Mouse (Mus musculus): ENCODE measurements around the gene Slc36a4. TPM values are rescaled to one million over a fixed set of nuclear protein-coding genes. Genes with fewer than 3 reads are reported as not detected.

The Slc36a4 gene
- polyA plus RNA-seq, 1 experiment from 2014 or later, result 17.8 TPM

DNA sequence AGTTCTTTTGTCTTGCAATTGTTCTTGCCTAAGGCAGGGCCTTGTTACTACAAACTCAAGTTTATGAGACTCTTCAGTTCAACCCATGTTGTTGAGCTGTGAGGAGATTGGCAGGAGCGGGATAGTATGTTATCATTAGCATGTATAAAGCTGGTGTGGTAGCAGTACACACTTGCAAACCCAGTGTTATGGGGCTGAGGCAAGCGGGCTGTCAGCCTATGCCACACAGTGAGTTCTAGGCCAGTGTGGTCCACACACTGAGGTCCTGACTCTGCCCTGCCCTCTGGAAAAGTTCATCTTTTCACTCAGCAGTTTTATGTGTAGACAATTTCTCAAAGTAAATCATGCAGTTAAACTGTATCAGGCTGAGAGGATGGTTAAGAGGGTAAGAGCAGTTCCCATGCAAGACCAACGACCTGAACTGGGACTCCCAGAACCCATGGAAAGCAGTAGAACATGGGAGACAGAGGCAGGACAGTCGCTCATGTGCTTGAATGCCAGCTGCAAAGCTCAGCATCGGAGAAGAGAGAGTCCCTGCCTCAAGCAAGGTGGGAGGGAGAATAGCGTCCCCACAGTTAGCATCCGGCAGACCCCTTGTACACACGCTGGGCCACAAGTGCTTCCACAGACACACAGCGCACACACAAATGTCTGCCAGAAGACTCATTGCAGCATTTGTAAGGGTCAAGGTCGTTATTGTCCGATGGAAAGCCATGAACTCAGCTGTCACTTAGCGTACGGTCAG is 1.5 kb downstream of the Slc36a4 start:
- WGBS, result 90% methylated on average over 13 of the region's 13 CpGs
- peak; percentile 21 for DNase-seq (ENCODE audit: low spot score)
- Histone ChIP-seq H3K9me3 (replicated peaks) (no peaks in the 10 kb centered on the region), H3K27me3 (ENCODE audit: low read depth, poor library complexity, severe bottlenecking) (peaks cover 7% of the 10 kb centered on the region; the same call in 1 of the 2 replicates), H3K4me1 (peaks cover 23% of the 10 kb centered on the region), H3K4me3 (peak overlapping the region; percentile 87), H3K27ac (no peak overlapping the region), H3K36me3 (no peaks in the 10 kb centered on the region)

DNA sequence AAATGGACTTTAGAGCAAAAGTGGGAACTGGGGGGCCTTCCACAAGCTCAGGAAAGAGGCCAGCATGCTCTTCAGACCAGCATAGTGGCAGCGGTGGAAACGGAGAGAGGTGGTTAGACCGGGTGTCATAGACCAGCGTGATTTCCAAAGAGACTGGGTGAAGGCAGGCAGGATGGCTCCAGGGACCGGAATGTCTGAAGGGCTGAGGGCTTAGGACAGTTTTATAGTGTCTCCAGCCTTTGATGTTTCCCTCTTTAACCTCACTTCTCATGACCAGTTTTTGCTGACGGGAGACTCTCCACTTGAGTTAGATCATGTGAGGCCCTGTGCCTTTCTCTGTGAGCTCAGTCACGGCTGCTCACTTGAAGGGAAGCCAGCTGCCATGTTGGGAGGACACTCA is 2.1 kb downstream of the Slc36a4 start:
- H3K4me1 ChIP-seq, result peaks cover 23% of the 10 kb centered on the region
- H3K36me3 ChIP-seq, result no peaks in the 10 kb centered on the region
- H3K27me3 ChIP-seq (ENCODE audit: low read depth, poor library complexity, severe bottlenecking), result peaks cover 7% of the 10 kb centered on the region; the same call in 1 of the 2 replicates
- H3K27ac ChIP-seq, result no peak overlapping the region
- no peak overlapping the region for H3K4me3 ChIP-seq
- 81% methylated on average over 7 of the region's 7 CpGs for WGBS
- DNase-seq (ENCODE audit: low spot score), result peak; percentile 23
- no peaks in the 10 kb centered on the region for H3K9me3 ChIP-seq (replicated peaks)

- DNase-seq (ENCODE audit: low spot score), result no peak
- Histone ChIP-seq H3K4me3 (no peak overlapping the region), H3K27ac (no peak overlapping the region), H3K9me3 (replicated peaks) (no peaks in the 10 kb centered on the region), H3K4me1 (peaks cover 18% of the 10 kb centered on the region), H3K36me3 (peaks cover 3% of the 10 kb centered on the region; the same call in 1 of the 2 replicates), H3K27me3 (ENCODE audit: low read depth, poor library complexity, severe bottlenecking) (no peaks in the 10 kb centered on the region)
- 86% methylated on average over 4 of the region's 4 CpGs for WGBS
These were observed 5.3 kb downstream of the Slc36a4 start for GRCm38 (mm10) chr9:15714792-15715191.

GRCm38 (mm10) chr9:15715193-15715989 is 5.9 kb downstream of the Slc36a4 start:
- DNase-seq (ENCODE audit: low spot score), result no peak
- Histone ChIP-seq H3K9me3 (replicated peaks) (no peaks in the 10 kb centered on the region), H3K36me3 (peaks cover 5% of the 10 kb centered on the region; the same call in 1 of the 2 replicates), H3K4me3 (no peak overlapping the region), H3K27ac (no peak overlapping the region), H3K27me3 (ENCODE audit: low read depth, poor library complexity, severe bottlenecking) (no peaks in the 10 kb centered on the region), H3K4me1 (peaks cover 15% of the 10 kb centered on the region)
- 86% methylated on average over 11 of the region's 11 CpGs for WGBS

DNA sequence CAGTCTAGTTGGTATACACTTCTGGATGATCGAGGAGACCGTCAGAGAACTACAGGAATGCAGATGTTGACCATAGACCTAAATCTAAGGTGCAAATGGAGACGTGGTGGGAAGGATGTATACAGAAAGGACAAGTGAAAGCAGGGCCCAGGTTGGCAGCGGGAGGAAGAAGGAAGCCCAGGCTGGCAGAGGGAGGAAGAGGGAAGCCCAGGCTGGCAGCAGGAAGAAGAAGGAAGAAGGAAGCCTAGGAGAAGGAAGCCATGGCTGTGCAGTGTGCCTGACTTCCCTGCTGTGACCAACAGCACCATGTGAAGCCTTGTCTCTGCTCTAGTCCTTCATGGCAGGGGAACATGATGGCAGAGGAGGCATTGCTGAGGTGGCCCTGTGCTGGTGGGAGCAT is 7.8 kb downstream of the Slc36a4 start:
- Histone ChIP-seq H3K4me1 (no peaks in the 10 kb centered on the region; the same call in 1 of the 2 replicates), H3K36me3 (peaks cover 14% of the 10 kb centered on the region), H3K9me3 (replicated peaks) (no peaks in the 10 kb centered on the region), H3K27me3 (ENCODE audit: low read depth, poor library complexity, severe bottlenecking) (no peaks in the 10 kb centered on the region), H3K4me3 (no peak overlapping the region), H3K27ac (no peak overlapping the region)
- DNase-seq (ENCODE audit: low spot score), result no peak
- 90% methylated on average over 4 of the region's 4 CpGs for WGBS

DNA sequence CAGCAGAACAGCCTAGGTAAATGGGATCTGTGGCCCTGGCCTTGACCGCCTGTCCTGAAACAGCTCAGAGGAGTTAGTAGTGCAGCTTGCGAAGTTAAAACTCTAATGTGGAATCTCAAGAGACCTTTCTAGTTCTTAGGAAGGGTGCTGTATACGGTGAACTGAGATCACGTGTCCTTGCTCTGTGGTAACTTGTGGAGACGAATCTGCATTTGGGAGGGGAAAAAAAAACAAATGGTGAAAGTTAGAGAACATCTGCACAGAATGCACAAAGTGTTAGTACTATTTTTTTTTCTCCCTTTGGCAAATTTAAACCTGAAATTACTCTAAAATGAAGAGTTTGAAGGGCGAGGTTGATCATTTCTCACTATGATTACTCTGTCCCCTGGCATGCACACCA is 8.8 kb downstream of the Slc36a4 start:
- WGBS, result 90% methylated on average over 6 of the region's 6 CpGs
- DNase-seq (ENCODE audit: low spot score), result no peak
- H3K4me1 ChIP-seq, result no peaks in the 10 kb centered on the region
- no peak overlapping the region for H3K27ac ChIP-seq
- no peak overlapping the region for H3K4me3 ChIP-seq
- H3K9me3 ChIP-seq (replicated peaks), result no peaks in the 10 kb centered on the region
- H3K36me3 ChIP-seq, result peaks cover 23% of the 10 kb centered on the region
- no peaks in the 10 kb centered on the region for H3K27me3 ChIP-seq (ENCODE audit: low read depth, poor library complexity, severe bottlenecking)

GRCm38 (mm10) chr9:15719594-15719993 is 10.1 kb downstream of the Slc36a4 start:
- DNase-seq (ENCODE audit: low spot score), result no peak
- no peaks in the 10 kb centered on the region for H3K9me3 ChIP-seq (replicated peaks)
- 86% methylated on average over 14 of the region's 14 CpGs for WGBS
- no peak overlapping the region for H3K4me3 ChIP-seq
- H3K4me1 ChIP-seq, result no peaks in the 10 kb centered on the region
- H3K27ac ChIP-seq, result no peak overlapping the region
- peaks cover 36% of the 10 kb centered on the region for H3K36me3 ChIP-seq
- no peaks in the 10 kb centered on the region for H3K27me3 ChIP-seq (ENCODE audit: low read depth, poor library complexity, severe bottlenecking)

- DNase-seq (ENCODE audit: low spot score), result no peak
These were observed 11.0 kb downstream of the Slc36a4 start for GRCm38 (mm10) chr9:15720556-15720955.

DNA sequence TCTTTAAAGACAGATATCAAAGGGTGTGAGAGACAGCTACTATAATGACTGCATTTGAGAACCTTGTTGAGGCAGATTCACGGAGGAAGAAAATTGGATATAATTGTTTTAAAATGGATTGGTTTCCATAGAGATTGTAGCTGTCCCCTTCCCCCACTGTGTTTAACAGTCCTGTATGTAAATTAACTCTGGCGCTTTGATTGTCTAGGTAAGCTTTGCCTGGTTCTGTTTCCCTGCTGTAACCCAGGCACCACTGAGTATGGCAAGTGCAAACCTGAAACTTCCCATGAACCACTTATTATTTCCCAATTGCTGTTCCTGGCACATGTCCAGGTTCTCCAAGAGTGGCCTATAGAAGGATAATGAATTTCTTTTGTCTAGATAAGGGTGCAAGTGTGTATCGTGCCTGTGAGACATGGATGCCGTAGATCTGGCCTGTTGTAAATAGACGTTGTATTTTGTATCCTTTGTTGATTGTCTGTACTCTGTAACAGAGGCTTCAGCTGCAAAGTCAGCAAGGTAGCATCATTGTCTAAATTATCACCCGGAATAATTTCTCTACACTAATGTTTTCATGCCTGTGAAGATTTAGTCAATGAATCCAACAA is 11.8 kb downstream of the Slc36a4 start:
- Histone ChIP-seq H3K4me3 (no peak overlapping the region), H3K27me3 (ENCODE audit: low read depth, poor library complexity, severe bottlenecking) (no peaks in the 10 kb centered on the region), H3K9me3 (replicated peaks) (no peaks in the 10 kb centered on the region), H3K27ac (no peak overlapping the region), H3K4me1 (no peaks in the 10 kb centered on the region), H3K36me3 (peaks cover 52% of the 10 kb centered on the region)
- WGBS, result 87% methylated on average over 6 of the region's 6 CpGs
- DNase-seq (ENCODE audit: low spot score), result no peak

More at GRCm38 (mm10) chr9:15720556-15720955, 11.0 kb downstream of the Slc36a4 start:
- H3K27ac ChIP-seq, result no peak overlapping the region
- peaks cover 45% of the 10 kb centered on the region for H3K36me3 ChIP-seq
- 92% methylated on average over 8 of the region's 8 CpGs for whole genome bisulfite sequencing
- H3K27me3 ChIP-seq (ENCODE audit: low read depth, poor library complexity, severe bottlenecking), result no peaks in the 10 kb centered on the region
- H3K4me3 ChIP-seq, result no peak overlapping the region
- H3K4me1 ChIP-seq, result no peaks in the 10 kb centered on the region
- H3K9me3 ChIP-seq (replicated peaks), result no peaks in the 10 kb centered on the region

DNA sequence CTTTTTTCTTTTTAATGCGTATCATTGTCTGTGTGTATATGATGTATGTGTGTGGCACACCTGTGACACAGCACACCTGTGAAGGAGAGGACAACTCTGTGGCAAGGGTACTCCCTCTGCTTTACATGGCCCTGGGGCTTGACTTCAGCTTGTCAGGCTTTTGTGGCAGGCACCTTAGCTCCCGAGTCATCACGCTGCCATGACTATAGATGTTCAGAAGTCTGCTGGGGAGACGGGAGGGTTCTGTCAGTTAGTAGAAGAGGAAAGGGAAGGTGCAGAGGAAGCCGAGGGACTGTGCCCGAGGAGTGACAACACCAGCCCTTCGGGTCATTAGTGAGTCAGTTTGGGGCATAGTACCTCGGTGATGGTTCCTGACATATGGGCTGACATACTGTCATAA is 13.0 kb downstream of the Slc36a4 start:
- H3K27me3 ChIP-seq (ENCODE audit: low read depth, poor library complexity, severe bottlenecking), result no peaks in the 10 kb centered on the region
- DNase-seq (ENCODE audit: low spot score), result no peak

GRCm38 (mm10) chr9:15727168-15727567 is 17.6 kb downstream of the Slc36a4 start:
- DNase-seq (ENCODE audit: low spot score), result no peak
- H3K36me3 ChIP-seq, result peaks cover 98% of the 10 kb centered on the region
- H3K27ac ChIP-seq, result no peak overlapping the region
- 96% methylated on average over 8 of the region's 8 CpGs for WGBS
- H3K9me3 ChIP-seq (replicated peaks), result no peaks in the 10 kb centered on the region
- no peaks in the 10 kb centered on the region for H3K27me3 ChIP-seq (ENCODE audit: low read depth, poor library complexity, severe bottlenecking)
- H3K4me3 ChIP-seq, result no peak overlapping the region
- H3K4me1 ChIP-seq, result no peaks in the 10 kb centered on the region

More for the DNA sequence above, 13.0 kb downstream of the Slc36a4 start:
- no peaks in the 10 kb centered on the region for H3K4me1 ChIP-seq
- H3K36me3 ChIP-seq, result peaks cover 64% of the 10 kb centered on the region
- H3K27ac ChIP-seq, result no peak overlapping the region
- H3K4me3 ChIP-seq, result no peak overlapping the region
- H3K9me3 ChIP-seq (replicated peaks), result no peaks in the 10 kb centered on the region
- 85% methylated on average over 8 of the region's 8 CpGs for WGBS

DNA sequence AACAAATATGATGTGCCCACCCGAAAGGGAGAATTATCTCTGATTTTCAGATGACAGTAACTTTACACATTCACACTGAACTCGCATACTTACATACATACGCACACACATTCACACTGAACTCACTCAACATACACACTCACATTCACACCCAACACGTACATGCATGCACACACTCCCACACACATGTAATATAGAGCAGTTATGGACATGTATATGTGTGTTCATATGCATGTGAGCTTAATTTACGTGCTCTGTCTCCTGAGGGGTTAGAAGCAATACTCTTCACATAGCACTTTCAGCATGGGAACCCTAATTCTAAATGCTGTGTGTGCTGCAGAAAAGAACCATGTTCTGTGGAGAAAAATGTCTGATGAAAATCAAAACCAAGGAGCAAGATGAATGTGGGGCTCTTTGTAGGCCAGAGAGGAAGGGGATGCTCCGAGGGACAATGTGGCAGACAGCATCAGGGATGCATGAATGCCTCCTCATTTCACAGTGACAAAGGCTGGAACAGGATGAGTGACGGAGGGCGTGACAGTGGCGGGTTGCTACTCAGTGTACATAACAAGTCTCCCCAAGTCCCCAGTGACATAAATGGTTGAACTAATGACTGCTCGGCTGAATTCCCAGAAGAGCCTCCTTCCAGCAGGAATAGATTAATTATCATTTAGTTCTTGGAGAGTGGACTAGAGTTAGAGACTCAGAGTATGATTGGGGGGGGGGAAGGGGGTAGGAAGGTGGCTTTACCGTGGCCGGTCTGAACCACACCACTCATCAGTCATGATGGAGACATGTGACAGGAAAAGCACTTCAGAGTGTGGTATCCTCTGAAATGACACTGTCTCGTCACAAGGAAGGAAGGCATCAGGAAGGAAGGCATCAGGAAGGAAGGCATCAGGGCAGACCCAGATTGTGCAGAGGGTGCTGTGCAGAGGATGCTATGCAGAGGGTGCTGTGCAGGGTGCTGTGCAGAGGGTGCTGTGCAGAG is 22.5 kb downstream of the Slc36a4 start:
- no peaks in the 10 kb centered on the region for H3K27me3 ChIP-seq (ENCODE audit: low read depth, poor library complexity, severe bottlenecking)
- WGBS, result 87% methylated on average over 13 of the region's 13 CpGs
- peaks cover 92% of the 10 kb centered on the region for H3K36me3 ChIP-seq
- no peaks in the 10 kb centered on the region for H3K9me3 ChIP-seq (replicated peaks)
- H3K27ac ChIP-seq, result no peak overlapping the region
- no peak overlapping the region for H3K4me3 ChIP-seq
- no peaks in the 10 kb centered on the region for H3K4me1 ChIP-seq
- no peak for DNase-seq (ENCODE audit: low spot score)
